Mouse (Mus musculus): ENCODE measurements at regions not wholly inside any gene's neighbourhood (a gene's known extent, or its start where the extent isn't known, plus 50 kb on each side); places are given as distances from the start of the nearest gene placed in this dataset.
A peak's percentile ranks its signal among the peaks of the same experiment; 100 is the strongest.

- Histone ChIP-seq H3K36me3 (no peaks in the 10 kb centered on the region), H3K9me3 (replicated peaks) (no peaks in the 10 kb centered on the region), H3K9ac (no peak overlapping the region), H3K27ac (no peak overlapping the region), H3K4me1 (no peaks in the 10 kb centered on the region), H3K27me3 (replicated peaks) (no peaks in the 10 kb centered on the region), H3K4me2 (no peak overlapping the region), H3K4me3 (no peak overlapping the region)
- ATAC-seq, result no peak
- WGBS (ENCODE audit: insufficient replicate concordance), result 55% methylated on average over 3 of the region's 3 CpGs
Observed at GRCm38 (mm10) chr3:41433106-41433505, 122.4 kb upstream of the Jade1 start.

DNA sequence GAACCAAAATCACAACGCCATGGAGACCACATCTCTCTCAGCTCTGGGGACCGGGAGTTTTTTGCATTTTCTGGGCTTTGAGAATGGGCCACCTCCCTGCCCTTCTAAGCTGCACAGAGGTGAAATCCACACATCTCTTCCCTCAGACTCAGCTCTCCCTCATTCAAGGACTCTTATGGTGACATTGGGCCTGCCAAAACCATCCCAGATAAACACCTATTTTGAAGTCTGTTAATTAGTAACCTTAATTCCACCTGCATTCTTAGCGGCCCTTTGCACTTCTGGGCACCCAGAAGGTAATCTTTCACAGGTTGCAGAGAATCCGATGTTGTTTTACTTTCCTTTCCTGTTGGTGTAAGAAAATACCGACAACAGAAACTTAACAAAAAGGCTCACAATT lies 123.2 kb upstream of the Jade1 start:
- H3K4me3 ChIP-seq, result no peak overlapping the region
- H3K9me3 ChIP-seq (replicated peaks), result no peaks in the 10 kb centered on the region
- ATAC-seq, result no peak
- no peaks in the 10 kb centered on the region for H3K36me3 ChIP-seq
- no peak overlapping the region for H3K27ac ChIP-seq
- no peaks in the 10 kb centered on the region for H3K4me1 ChIP-seq
- H3K27me3 ChIP-seq (replicated peaks), result no peaks in the 10 kb centered on the region
- 57% methylated on average over 5 of the region's 5 CpGs for WGBS (ENCODE audit: insufficient replicate concordance)
- no peak overlapping the region for H3K4me2 ChIP-seq
- H3K9ac ChIP-seq, result no peak overlapping the region

- no peak for ATAC-seq
- H3K9ac ChIP-seq, result no peak overlapping the region
- no peak overlapping the region for H3K4me2 ChIP-seq
- H3K27ac ChIP-seq, result no peak overlapping the region
- no peaks in the 10 kb centered on the region for H3K36me3 ChIP-seq
- no peaks in the 10 kb centered on the region for H3K27me3 ChIP-seq (replicated peaks)
- no peak overlapping the region for H3K4me3 ChIP-seq
- no peaks in the 10 kb centered on the region for H3K4me1 ChIP-seq
- 50% methylated on average over 3 of the region's 3 CpGs for WGBS (ENCODE audit: insufficient replicate concordance)
- no peaks in the 10 kb centered on the region for H3K9me3 ChIP-seq (replicated peaks)
Observed at GRCm38 (mm10) chr3:41430191-41430590, 125.3 kb upstream of the Jade1 start.

DNA sequence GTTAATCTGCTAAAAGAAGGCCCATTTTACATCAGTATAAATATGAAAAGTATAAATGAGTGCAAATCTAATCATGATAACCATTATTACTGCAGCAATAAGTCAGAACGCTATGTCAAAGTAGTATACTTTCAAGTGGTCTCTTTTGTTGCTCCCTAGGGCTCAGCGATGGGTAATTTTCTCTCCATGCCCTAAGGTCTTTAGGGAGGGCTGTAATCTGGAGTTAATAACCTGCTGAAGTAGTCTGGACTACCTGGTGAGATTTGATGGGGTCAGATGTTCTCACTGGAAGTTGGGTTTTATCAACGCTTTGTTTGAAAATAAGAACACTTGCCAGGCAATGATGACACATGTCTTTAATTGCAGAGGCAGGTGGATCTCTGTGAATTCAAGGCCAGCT lies 128.6 kb upstream of the Jade1 start:
- Histone ChIP-seq H3K27ac (no peak overlapping the region), H3K9me3 (replicated peaks) (no peaks in the 10 kb centered on the region), H3K4me3 (no peak overlapping the region), H3K4me1 (no peaks in the 10 kb centered on the region; the same call in 1 of the 2 replicates), H3K4me2 (no peak overlapping the region), H3K36me3 (no peaks in the 10 kb centered on the region), H3K27me3 (replicated peaks) (peaks cover 4% of the 10 kb centered on the region; the same call in 1 of the 2 replicates), H3K9ac (no peak overlapping the region)
- ATAC-seq, result no peak
- 68% methylated on average over 3 of the region's 3 CpGs for WGBS (ENCODE audit: insufficient replicate concordance)

GRCm38 (mm10) chr3:41425863-41426262 lies 129.7 kb upstream of the Jade1 start:
- WGBS (ENCODE audit: insufficient replicate concordance), result 77% methylated on average over 8 of the region's 8 CpGs

GRCm38 (mm10) chr3:41424142-41424939 lies 131.2 kb upstream of the Jade1 start:
- 20% methylated on average over 9 of the region's 10 CpGs for WGBS (ENCODE audit: insufficient replicate concordance)
- H3K4me2 ChIP-seq, result no peak overlapping the region
- no peaks in the 10 kb centered on the region; the same call in 1 of the 2 replicates for H3K4me1 ChIP-seq
- H3K27me3 ChIP-seq (replicated peaks), result peaks cover 4% of the 10 kb centered on the region; the same call in 1 of the 2 replicates
- no peaks in the 10 kb centered on the region for H3K36me3 ChIP-seq
- H3K9me3 ChIP-seq (replicated peaks), result no peaks in the 10 kb centered on the region
- no peak for ATAC-seq
- H3K27ac ChIP-seq, result no peak overlapping the region
- no peak overlapping the region for H3K9ac ChIP-seq
- H3K4me3 ChIP-seq, result no peak overlapping the region

More at GRCm38 (mm10) chr3:41425863-41426262, 129.7 kb upstream of the Jade1 start:
- Histone ChIP-seq H3K4me1 (no peaks in the 10 kb centered on the region; the same call in 1 of the 2 replicates), H3K9me3 (replicated peaks) (no peaks in the 10 kb centered on the region), H3K9ac (no peak overlapping the region), H3K27me3 (replicated peaks) (peaks cover 4% of the 10 kb centered on the region; the same call in 1 of the 2 replicates), H3K4me2 (no peak overlapping the region), H3K4me3 (no peak overlapping the region), H3K27ac (no peak overlapping the region), H3K36me3 (no peaks in the 10 kb centered on the region)
- ATAC-seq, result no peak

- Histone ChIP-seq H3K9me3 (replicated peaks) (no peaks in the 10 kb centered on the region), H3K27me3 (replicated peaks) (peaks cover 4% of the 10 kb centered on the region; the same call in 1 of the 2 replicates), H3K4me2 (no peak overlapping the region), H3K9ac (no peak overlapping the region), H3K27ac (no peak overlapping the region), H3K4me1 (no peaks in the 10 kb centered on the region; the same call in 1 of the 2 replicates), H3K4me3 (no peak overlapping the region), H3K36me3 (no peaks in the 10 kb centered on the region)
- 58% methylated on average over 5 of the region's 5 CpGs for WGBS (ENCODE audit: insufficient replicate concordance)
- ATAC-seq, result no peak
Observed at GRCm38 (mm10) chr3:41423630-41424029, 131.9 kb upstream of the Jade1 start.

DNA sequence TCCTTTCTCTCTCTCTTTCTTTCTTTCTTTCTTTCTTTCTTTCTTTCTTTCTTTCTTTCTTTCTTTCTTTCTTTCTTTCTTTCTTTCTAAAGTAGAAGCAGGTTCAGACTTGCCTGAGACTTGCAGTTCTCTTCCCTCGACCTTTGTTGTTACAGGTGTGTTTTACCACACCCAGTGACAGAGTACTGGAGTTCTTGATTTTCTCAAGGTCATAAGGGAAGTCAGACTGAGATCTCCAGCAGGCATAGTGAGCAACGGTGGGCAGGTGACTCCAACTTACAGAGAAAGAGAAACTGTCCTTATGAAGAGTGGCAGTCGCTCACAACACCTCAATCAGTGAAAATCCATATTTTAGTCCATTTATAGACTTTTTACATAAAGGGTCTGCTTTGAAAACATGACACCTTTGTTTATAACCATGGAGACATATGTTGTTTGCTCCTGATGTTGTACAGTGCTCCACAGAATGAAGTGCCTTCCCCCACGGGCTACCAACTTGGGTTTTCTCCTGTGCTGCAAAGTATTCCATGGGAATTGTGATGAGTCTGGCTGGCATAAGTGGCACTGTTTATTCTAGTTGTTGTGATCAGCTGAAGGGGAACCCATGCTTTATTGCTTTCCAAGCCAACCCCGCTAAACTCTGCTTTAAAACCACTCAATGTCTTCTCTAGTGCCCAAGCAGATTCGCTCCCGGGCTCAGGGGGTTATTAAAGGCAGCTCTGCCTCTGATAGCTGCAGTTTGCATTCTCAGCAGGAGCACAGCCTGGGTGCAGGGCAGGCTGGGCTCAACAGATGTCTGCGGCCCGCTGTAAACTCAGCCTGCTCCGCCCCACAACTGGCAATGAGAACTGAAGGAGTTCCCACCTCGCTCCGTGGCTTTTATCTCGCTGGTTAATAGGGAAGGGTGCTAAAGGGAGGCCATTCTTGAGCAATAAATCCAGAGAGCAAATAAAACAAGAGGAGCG lies 132.6 kb upstream of the Jade1 start:
- no peaks in the 10 kb centered on the region for H3K9me3 ChIP-seq (replicated peaks)
- no peak overlapping the region for H3K4me3 ChIP-seq
- no peak overlapping the region for H3K4me2 ChIP-seq
- H3K27ac ChIP-seq, result no peak overlapping the region
- 25% methylated on average over 14 of the region's 14 CpGs for WGBS (ENCODE audit: insufficient replicate concordance)
- H3K27me3 ChIP-seq (replicated peaks), result peaks cover 4% of the 10 kb centered on the region; the same call in 1 of the 2 replicates
- H3K36me3 ChIP-seq, result no peaks in the 10 kb centered on the region
- no peak for ATAC-seq
- H3K9ac ChIP-seq, result no peak overlapping the region
- H3K4me1 ChIP-seq, result no peaks in the 10 kb centered on the region; the same call in 1 of the 2 replicates

GRCm38 (mm10) chr3:41413771-41414170 lies 141.8 kb upstream of the Jade1 start:
- Histone ChIP-seq H3K27ac (no peak overlapping the region), H3K36me3 (no peaks in the 10 kb centered on the region), H3K9me3 (replicated peaks) (no peaks in the 10 kb centered on the region), H3K9ac (no peak overlapping the region), H3K27me3 (replicated peaks) (peaks cover 5% of the 10 kb centered on the region), H3K4me2 (no peak overlapping the region), H3K4me1 (0 out of 2 replicates have a peak, but pooled peaks cover 3% of the 10 kb centered on the region), H3K4me3 (no peak overlapping the region)
- ATAC-seq, result no peak
- 65% methylated on average over 1 of the region's 1 CpGs for WGBS (ENCODE audit: insufficient replicate concordance)

- no peak for ATAC-seq
- Histone ChIP-seq H3K4me3 (no peak overlapping the region), H3K9ac (no peak overlapping the region), H3K27ac (no peak overlapping the region), H3K27me3 (replicated peaks) (peaks cover 5% of the 10 kb centered on the region), H3K4me1 (0 out of 2 replicates have a peak, but pooled peaks cover 3% of the 10 kb centered on the region), H3K36me3 (no peaks in the 10 kb centered on the region), H3K9me3 (replicated peaks) (no peaks in the 10 kb centered on the region), H3K4me2 (no peak overlapping the region)
- 42% methylated on average over 2 of the region's 2 CpGs for WGBS (ENCODE audit: insufficient replicate concordance)
Observed at GRCm38 (mm10) chr3:41412698-41413097, 142.8 kb upstream of the Jade1 start.

GRCm38 (mm10) chr3:41408821-41409737 lies 146.5 kb upstream of the Jade1 start:
- WGBS (ENCODE audit: insufficient replicate concordance), result 21% methylated on average over 15 of the region's 15 CpGs
- H3K27ac ChIP-seq, result no peak overlapping the region
- H3K36me3 ChIP-seq, result no peaks in the 10 kb centered on the region
- H3K4me2 ChIP-seq, result peak overlapping the region; percentile 49
- H3K9ac ChIP-seq, result no peak overlapping the region
- H3K4me3 ChIP-seq, result peak overlapping the region; percentile 12
- H3K27me3 ChIP-seq (replicated peaks), result peaks cover 5% of the 10 kb centered on the region
- no peaks in the 10 kb centered on the region for H3K9me3 ChIP-seq (replicated peaks)
- H3K4me1 ChIP-seq, result 0 out of 2 replicates have a peak, but pooled peaks cover 3% of the 10 kb centered on the region
- ATAC-seq, result no peak

Measured in liver, embryonic 12.5 days (tissue).